Mouse (Mus musculus) neural tube, embryonic 11.5 days (tissue): ENCODE measurements around the gene Gm20481. TPM values are rescaled to one million over a fixed set of nuclear protein-coding genes. Genes with fewer than 3 reads are reported as not detected.

Experiments
- ATAC-seq: fragments of 200-750 bp; cut with Nextera tagmentation; 2 replicates; pipeline ENCODE4 v1.8.0; 2017; ENCODE audit warnings: moderate number of reproducible peaks, mild to moderate bottlenecking, moderate TSS enrichment, moderate library complexity; ENCODE audit not compliant: insufficient read depth, low FRiP score, low TSS enrichment
- DNase-seq: peaks from one replicate; pipeline ENCODE4 v3.0.0-alpha.2; 2015; ENCODE audit warnings: low spot score
- H3K27ac ChIP-seq: fragments of 300-500 bp; sonication (generic); 2 replicates; pipeline ENCODE4 v1.5.1; 2014; ENCODE audit warnings: low read depth, mild to moderate bottlenecking, low read length
- H3K27me3 ChIP-seq: fragments of 300-500 bp; sonication (generic); 2 replicates; pipeline ENCODE4 v1.6.1; 2014; ENCODE audit warnings: mild to moderate bottlenecking, low read length, mixed read lengths; ENCODE audit not compliant: control insufficient read depth, insufficient read depth
- H3K36me3 ChIP-seq: fragments of 300-500 bp; sonication (generic); 2 replicates; pipeline ENCODE4 v1.6.1; 2014; ENCODE audit warnings: mild to moderate bottlenecking, low read length, moderate library complexity, mixed read lengths; ENCODE audit not compliant: control insufficient read depth, insufficient read depth
- H3K4me1 ChIP-seq: fragments of 300-500 bp; sonication (generic); 2 replicates; pipeline ENCODE4 v1.6.1; 2014; ENCODE audit warnings: low read length, mixed read lengths; ENCODE audit not compliant: control insufficient read depth, insufficient read depth
- H3K4me2 ChIP-seq: fragments of 300-500 bp; sonication (generic); 2 replicates; pipeline ENCODE4 v1.6.1; 2014; ENCODE audit warnings: low read depth, mild to moderate bottlenecking, moderate library complexity
- H3K4me3 ChIP-seq: fragments of 300-500 bp; sonication (generic); 2 replicates; pipeline ENCODE4 v1.5.1; 2014; ENCODE audit warnings: low read depth, low read length
- H3K9ac ChIP-seq: fragments of 300-500 bp; sonication (generic); 2 replicates; pipeline ENCODE4 v1.6.1; 2014; ENCODE audit warnings: mild to moderate bottlenecking, low read length
- H3K9me3 ChIP-seq: fragments of 300-500 bp; sonication (generic); 2 replicates; pipeline ENCODE4 v1.6.1; 2016; ENCODE audit warnings: low read length; ENCODE audit not compliant: control insufficient read depth
- WGBS: fragments of 180-500 bp; shearing (Covaris S2); extraction: QIAGEN DNeasy Blood & Tissue Kit; methylation state at CpG from one replicate; pipeline ENCODE4 v1.1.7; 2014; 5-methylcytosine and 5-hydroxymethylcytosine counted together
- polyA plus RNA-seq: library from polyadenylated mRNA; unstranded; fragments of >200 nt; fragmentation: Nextera tagmentation; extraction: Ambion mirVana; gene quantifications from 2 replicates; pipeline ENCODE4 v1.2.1, GENCODE M21; 2014

Gene Gm20481
- polyA plus RNA-seq, 1 experiment from 2014 or later = not detected

DNA sequence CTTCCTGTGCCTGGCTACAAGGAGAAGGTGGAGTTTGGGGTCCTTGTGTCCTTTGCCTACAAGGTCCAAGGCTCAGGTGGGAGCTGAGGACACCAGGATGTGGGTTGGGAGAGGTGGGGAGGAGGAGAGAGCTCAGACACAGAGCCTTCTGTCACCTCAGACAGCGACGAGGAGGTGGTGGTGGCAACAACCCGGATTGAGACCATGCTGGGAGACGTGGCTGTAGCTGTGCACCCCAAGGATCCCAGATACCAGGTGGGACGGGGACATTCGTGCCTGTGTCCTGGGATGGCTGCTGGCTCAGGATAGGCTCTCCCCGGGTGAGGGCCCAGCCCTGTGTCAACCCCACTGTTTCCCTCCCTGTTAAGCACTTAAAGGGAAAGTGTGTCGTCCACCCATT, 41.7 kb downstream of the Gm20481 start:
- no peak for DNase-seq
- Histone ChIP-seq H3K9ac (no peak overlapping the region), H3K27me3 (no peaks in the 10 kb centered on the region), H3K4me1 (no peaks in the 10 kb centered on the region), H3K4me2 (no peak overlapping the region), H3K36me3 (peaks cover 48% of the 10 kb centered on the region), H3K27ac (no peak overlapping the region), H3K4me3 (no peak overlapping the region), H3K9me3 (no peaks in the 10 kb centered on the region)
- ATAC-seq = no peak
- WGBS = 94% methylated on average over 8 of the region's 8 CpGs

DNA sequence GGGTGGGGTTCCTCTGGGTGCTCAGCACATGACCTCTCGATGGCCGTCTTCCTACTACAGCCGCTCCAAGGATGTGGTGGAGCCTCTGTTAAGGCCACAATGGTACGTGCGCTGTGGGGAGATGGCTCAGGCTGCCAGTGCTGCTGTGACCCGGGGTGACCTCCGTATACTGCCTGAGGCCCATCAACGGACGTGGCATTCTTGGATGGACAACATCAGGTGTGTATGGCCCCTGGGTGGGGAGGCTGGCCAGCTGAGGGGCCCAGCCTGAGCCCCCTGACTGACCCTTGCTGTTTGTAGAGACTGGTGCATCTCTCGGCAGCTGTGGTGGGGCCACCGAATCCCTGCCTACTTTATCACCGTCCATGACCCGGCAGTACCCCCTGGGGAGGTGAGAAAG, 42.7 kb downstream of the Gm20481 start:
- Histone ChIP-seq H3K4me2 (no peak overlapping the region), H3K4me3 (no peak overlapping the region), H3K9ac (no peak overlapping the region), H3K27ac (no peak overlapping the region), H3K9me3 (no peaks in the 10 kb centered on the region), H3K36me3 (peaks cover 45% of the 10 kb centered on the region), H3K27me3 (no peaks in the 10 kb centered on the region), H3K4me1 (no peaks in the 10 kb centered on the region)
- ATAC-seq = no peak
- DNase-seq = no peak
- WGBS = 81% methylated on average over 13 of the region's 13 CpGs

DNA sequence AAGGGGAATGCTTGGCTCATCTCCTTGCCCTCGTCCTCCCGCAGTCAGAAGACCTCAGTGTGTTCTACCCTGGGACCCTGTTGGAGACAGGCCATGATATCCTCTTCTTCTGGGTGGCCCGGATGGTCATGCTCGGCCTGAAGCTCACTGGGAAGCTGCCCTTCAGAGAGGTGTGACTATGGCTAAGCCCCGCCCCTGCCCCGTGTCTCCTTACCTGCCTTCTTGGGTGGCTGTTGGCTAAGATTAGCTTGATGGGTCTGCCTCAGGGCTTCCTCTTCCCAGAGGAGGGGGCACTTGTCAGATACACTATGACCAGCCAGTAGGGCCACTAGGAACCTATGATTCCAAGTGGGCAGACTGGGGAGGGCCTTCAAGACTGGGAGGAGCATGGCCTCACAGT, 43.5 kb downstream of the Gm20481 start:
- ATAC-seq = no peak
- 89% methylated on average over 6 of the region's 6 CpGs for WGBS
- Histone ChIP-seq H3K27me3 (no peaks in the 10 kb centered on the region), H3K36me3 (peaks cover 41% of the 10 kb centered on the region), H3K9ac (no peak overlapping the region), H3K4me1 (no peaks in the 10 kb centered on the region), H3K27ac (no peak overlapping the region), H3K9me3 (no peaks in the 10 kb centered on the region), H3K4me3 (no peak overlapping the region), H3K4me2 (no peak overlapping the region)
- no peak for DNase-seq

DNA sequence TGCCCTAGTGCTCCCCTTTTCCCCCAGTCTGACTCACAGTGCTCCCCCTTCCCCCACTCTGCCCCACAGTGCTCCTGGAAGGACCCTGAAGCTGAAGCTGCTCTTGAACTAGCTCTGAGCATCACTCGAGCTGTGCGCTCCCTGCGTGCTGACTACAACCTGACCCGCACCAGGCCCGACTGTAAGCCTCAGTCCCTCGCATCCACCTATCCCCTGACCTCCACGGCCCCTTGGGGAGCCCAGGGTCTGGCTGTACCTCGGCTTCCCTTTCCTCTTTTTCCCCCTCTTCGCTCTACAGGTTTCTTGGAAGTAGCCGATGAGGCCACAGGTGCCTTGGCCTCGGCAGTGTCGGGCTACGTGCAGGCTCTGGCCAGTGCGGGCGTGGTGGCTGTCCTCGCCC, 45.6 kb downstream of the Gm20481 start:
- WGBS = 92% methylated on average over 16 of the region's 16 CpGs
- no peaks in the 10 kb centered on the region for H3K9me3 ChIP-seq
- ATAC-seq (no peak), DNase-seq (no peak)
- H3K4me2 ChIP-seq = no peak overlapping the region
- peaks cover 38% of the 10 kb centered on the region for H3K36me3 ChIP-seq
- no peaks in the 10 kb centered on the region for H3K4me1 ChIP-seq
- no peak overlapping the region for H3K4me3 ChIP-seq
- H3K27me3 ChIP-seq = no peaks in the 10 kb centered on the region
- H3K9ac ChIP-seq = no peak overlapping the region
- no peak overlapping the region for H3K27ac ChIP-seq

DNA sequence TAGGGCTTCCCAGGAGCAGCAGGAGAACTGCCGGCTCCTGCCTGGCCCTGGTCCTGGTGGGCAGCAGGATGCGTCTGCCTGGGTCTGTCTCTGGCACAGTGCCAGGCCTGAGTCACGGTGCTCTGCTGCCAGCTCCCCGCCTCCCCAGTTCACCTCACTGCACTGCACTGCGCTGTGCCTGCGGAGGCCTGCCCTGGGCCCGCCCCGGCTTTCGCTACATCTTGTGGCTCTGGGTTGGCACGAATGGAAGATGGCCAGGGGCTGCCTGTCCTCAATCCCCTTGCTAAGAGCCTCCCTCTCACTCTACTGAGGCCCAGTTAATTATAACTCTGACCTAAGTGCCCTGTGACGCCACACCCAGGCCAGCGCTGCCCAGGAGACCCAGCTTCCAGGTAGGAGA, 46.7 kb downstream of the Gm20481 start, which contains the start of gene Vwa7:
Gene Vwa7 (plus strand): TSS at position 204 of the 400 bp plus-strand sequence.
- WGBS = 84% methylated on average over 12 of the region's 12 CpGs
- Histone ChIP-seq H3K4me1 (no peaks in the 10 kb centered on the region), H3K4me2 (no peak within 1 kb of the TSS), H3K4me3 (no peak within 1 kb of the TSS), H3K27me3 (no peaks in the 10 kb centered on the region), H3K9ac (no peak within 1 kb of the TSS), H3K9me3 (no peaks in the 10 kb centered on the region), H3K27ac (no peak within 1 kb of the TSS), H3K36me3 (peaks cover 31% of the 10 kb centered on the region)
- ATAC-seq (no peak), DNase-seq (no peak)

DNA sequence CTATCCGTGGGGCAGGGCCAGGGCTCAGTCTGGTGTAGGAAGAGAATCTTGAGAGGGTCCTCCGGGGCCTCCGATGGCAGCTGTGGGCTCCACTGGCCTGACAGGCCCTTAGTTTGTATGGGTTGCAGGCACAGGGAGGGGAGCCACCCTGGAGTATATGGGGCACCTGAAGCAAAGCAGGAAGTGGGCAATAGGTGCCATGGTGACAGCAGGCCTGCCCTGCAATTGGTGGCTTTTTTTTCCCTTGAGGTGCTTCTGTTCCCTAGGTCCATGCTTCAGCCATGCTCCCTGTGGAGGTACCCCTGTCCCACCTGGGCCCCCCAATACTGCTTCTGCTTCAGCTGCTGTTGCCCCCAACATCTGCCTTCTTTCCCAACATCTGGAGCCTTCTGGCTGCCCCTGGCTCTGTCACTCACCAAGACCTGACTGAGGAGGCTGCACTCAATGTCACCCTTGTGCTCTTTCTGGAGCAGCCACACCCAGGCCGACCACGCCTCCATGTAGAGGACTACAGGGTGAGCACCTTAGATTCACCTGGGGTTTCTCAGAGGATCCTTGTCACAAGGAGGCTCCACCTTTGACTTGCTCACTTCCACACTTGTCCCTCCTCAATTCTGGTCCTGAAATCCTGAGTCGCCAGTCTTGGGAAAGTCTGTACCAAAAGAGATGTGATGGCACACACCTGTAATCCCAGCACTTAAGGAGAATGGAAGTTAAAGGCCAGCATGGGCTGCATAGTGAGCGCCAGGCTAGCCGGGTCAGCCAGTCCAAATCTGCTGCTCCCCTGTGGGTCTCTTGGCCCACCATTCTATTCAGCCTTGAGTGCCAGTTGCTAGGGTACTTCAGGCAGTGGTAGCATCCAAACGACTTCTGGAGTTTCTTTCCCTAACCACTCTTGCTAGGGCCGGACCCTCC, 47.3 kb downstream of the Gm20481 start:
- DNase-seq (no peak), ATAC-seq (no peak)
- peaks cover 25% of the 10 kb centered on the region for H3K36me3 ChIP-seq
- H3K27ac ChIP-seq = no peak overlapping the region
- H3K9me3 ChIP-seq = no peaks in the 10 kb centered on the region
- no peak overlapping the region for H3K4me2 ChIP-seq
- no peak overlapping the region for H3K4me3 ChIP-seq
- WGBS = 81% methylated on average over 10 of the region's 10 CpGs
- H3K27me3 ChIP-seq = no peaks in the 10 kb centered on the region
- no peak overlapping the region for H3K9ac ChIP-seq
- H3K4me1 ChIP-seq = no peaks in the 10 kb centered on the region

DNA sequence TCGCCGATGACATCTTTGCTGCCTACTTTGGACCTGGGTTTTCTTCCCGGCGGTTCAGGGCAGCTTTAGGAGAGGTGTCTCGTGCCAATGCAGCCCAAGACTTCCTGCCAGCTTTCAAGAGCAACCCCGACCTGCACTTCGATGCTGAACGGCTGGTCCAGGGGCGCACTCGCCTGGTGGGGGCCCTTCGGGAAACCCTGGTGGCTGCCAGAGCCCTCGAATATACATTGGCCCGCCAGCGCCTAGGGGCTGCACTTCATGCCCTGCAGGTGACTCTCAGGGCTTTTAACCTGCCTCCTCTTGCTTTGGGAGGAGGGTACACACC, 48.0 kb downstream of the Gm20481 start:
- Histone ChIP-seq H3K36me3 (peaks cover 23% of the 10 kb centered on the region), H3K4me2 (no peak overlapping the region), H3K27me3 (no peaks in the 10 kb centered on the region), H3K9me3 (no peaks in the 10 kb centered on the region), H3K4me3 (no peak overlapping the region), H3K27ac (no peak overlapping the region), H3K4me1 (no peaks in the 10 kb centered on the region), H3K9ac (no peak overlapping the region)
- ATAC-seq = no peak
- DNase-seq = no peak
- WGBS = 77% methylated on average over 14 of the region's 14 CpGs

DNA sequence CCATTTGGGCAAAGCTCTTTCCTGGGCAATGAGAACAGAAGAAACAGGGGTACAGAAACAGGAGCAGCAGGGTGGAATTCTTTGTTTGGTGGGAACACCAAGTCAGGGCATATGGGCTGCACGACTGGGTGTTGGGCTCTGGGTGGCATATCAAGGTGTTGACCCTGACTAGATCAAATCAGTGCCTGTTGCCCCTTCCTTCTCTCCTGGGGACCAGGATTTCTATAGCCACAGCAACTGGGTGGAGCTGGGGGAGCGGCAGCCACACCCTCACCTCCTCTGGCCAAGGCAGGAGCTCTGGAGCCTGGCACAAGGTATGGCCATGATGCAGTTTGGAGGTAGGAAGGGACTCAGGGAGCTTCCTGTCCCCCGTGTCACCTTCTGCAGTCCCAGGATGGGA, 48.5 kb downstream of the Gm20481 start:
- no peak overlapping the region for H3K27ac ChIP-seq
- H3K4me2 ChIP-seq = no peak overlapping the region
- 80% methylated on average over 3 of the region's 3 CpGs for WGBS
- H3K36me3 ChIP-seq = peaks cover 21% of the 10 kb centered on the region
- H3K27me3 ChIP-seq = no peaks in the 10 kb centered on the region
- H3K9me3 ChIP-seq = no peaks in the 10 kb centered on the region
- no peaks in the 10 kb centered on the region for H3K4me1 ChIP-seq
- no peak overlapping the region for H3K9ac ChIP-seq
- H3K4me3 ChIP-seq = no peak overlapping the region
- ATAC-seq (no peak), DNase-seq (no peak)

DNA sequence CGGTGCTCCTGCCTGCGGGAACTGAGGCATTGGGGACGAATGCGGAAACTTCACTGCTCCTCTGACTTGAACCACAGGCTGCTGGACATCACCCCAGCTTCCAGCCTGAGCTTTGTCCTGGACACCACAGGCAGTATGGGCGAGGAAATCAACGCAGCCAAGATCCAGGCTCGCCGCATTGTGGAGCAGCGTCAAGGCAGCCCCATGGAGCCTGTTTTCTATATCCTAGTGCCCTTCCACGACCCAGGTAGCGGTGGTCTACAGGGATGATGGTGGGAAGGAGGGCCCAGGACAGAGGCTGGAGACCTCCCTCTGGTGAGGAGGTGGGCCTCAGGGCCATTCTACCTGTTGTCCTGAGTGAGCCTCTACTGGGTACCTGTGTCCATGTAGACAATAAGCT, 50.2 kb downstream of the Gm20481 start:
- no peaks in the 10 kb centered on the region for H3K4me1 ChIP-seq
- H3K27me3 ChIP-seq = no peaks in the 10 kb centered on the region
- H3K4me3 ChIP-seq = no peak overlapping the region
- H3K9me3 ChIP-seq = no peaks in the 10 kb centered on the region
- WGBS = 78% methylated on average over 11 of the region's 11 CpGs
- peaks cover 9% of the 10 kb centered on the region for H3K36me3 ChIP-seq
- ATAC-seq (no peak), DNase-seq (no peak)
- H3K27ac ChIP-seq = no peak overlapping the region
- H3K9ac ChIP-seq = no peak overlapping the region
- H3K4me2 ChIP-seq = no peak overlapping the region
